Comparison of ENCODE assay signal across 10 mouse cellular contexts in the genomic region with DNA sequence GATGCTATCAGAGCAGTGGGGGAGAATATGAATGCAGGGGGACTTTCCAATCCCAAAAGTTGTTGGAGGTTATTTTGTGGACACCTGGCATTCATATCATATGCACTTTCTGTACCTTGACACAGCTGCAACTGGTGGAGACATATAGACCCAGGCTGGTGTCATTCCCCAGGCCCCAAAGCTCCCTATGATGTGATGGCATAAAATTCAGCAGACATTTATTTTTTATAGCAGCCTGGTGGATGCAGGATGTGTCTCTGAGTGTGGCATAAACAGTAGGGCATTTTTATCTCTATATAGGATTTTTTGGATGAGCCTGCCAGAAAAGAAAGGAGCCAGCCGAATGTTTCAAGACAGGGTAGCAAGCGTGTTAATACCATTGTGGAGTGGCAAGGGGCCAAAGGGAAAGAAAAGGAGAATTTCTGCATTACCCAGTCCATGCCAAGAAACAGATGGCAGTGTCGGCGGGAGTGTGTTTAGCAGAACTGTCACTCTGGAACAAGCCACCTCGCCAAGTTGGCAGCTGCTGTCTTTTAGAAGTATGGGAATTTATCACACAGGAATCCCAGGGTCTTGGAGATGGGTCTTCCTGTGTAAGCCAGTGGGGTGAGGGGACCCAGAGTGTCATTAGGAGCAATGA.
DNase-seq lines count a peak whose midpoint lies in the region; ATAC-seq and TF ChIP-seq lines count a peak whose summit lies in the region.
"Had no signal": no experiment of that assay in that cellular context is flagged by ENCODE, and none has a peak within 500 bp of the region (broad histone marks: within the 10 kb centered on the region; RNA-seq: fewer than 3 reads in every experiment).

No protein-coding gene starts in this region.

- ATAC-seq in forebrain, embryonic 14.5 days = peak; percentile 97
- ATAC-seq in forebrain, embryonic 12.5 days (ENCODE audit: low FRiP score) = no peak
- ATAC-seq in liver, embryonic 12.5 days = no peak
- ATAC-seq in liver, embryonic 11.5 days (replicated peaks; ENCODE audit: low FRiP score) = no peak

- DNase-seq in forebrain, embryonic 14.5 days (ENCODE audit: low spot score) = peak; percentile 97
- peak; percentile 94 to 95 for DNase-seq in cerebellum, adult 18-20 months
- DNase-seq in layer of hippocampus, adult 11-12 months (ENCODE audit: low spot score) = peak; percentile 91
- peak; percentile 18 for DNase-seq in lung, postnatal 14 days
- DNase-seq in gastrocnemius, adult 2 months = no peak
- DNase-seq in liver, embryonic 11.5 days (ENCODE audit: low spot score) = no peak
- DNase-seq: thymus, postnatal 4 days had no signal

- H3K27ac ChIP-seq in forebrain, embryonic 14.5 days (ENCODE audit: low read depth, low read length) = no peak overlapping the region
- H3K27ac ChIP-seq in forebrain, embryonic 12.5 days = no peak overlapping the region
- H3K27ac ChIP-seq in liver, embryonic 12.5 days = no peak overlapping the region
- H3K27ac ChIP-seq in gastrocnemius, adult 2 months = no peak overlapping the region
- no peak overlapping the region for H3K27ac ChIP-seq in liver, embryonic 11.5 days (ENCODE audit: low read depth, low read length)
- H3K27ac ChIP-seq: embryonic facial prominence, embryonic 15.5 days had no signal

- H3K4me1 ChIP-seq in forebrain, embryonic 14.5 days (ENCODE audit: control insufficient read depth, insufficient read depth, low read length) = no peaks in the 10 kb centered on the region; the same call in 1 of the 2 replicates
- no peaks in the 10 kb centered on the region for H3K4me1 ChIP-seq in forebrain, embryonic 12.5 days
- no peaks in the 10 kb centered on the region for H3K4me1 ChIP-seq in liver, embryonic 12.5 days
- H3K4me1 ChIP-seq in liver, embryonic 11.5 days (replicated peaks; ENCODE audit: control insufficient read depth, insufficient read depth, low read length) = no peaks in the 10 kb centered on the region
- H3K4me1 ChIP-seq: embryonic facial prominence, embryonic 15.5 days had no signal

- H3K27me3 ChIP-seq in forebrain, embryonic 14.5 days (replicated peaks; ENCODE audit: control insufficient read depth, insufficient read depth, low read length) = no peaks in the 10 kb centered on the region
- H3K27me3 ChIP-seq in forebrain, embryonic 12.5 days = no peaks in the 10 kb centered on the region
- H3K27me3 ChIP-seq in liver, embryonic 12.5 days (replicated peaks) = no peaks in the 10 kb centered on the region
- H3K27me3 ChIP-seq in liver, embryonic 11.5 days (replicated peaks; ENCODE audit: control insufficient read depth, insufficient read depth, low read length) = no peaks in the 10 kb centered on the region
- H3K27me3 ChIP-seq: embryonic facial prominence, embryonic 15.5 days had no signal

- H3K9ac ChIP-seq in forebrain, embryonic 14.5 days (ENCODE audit: low read length) = no peak overlapping the region
- H3K9ac ChIP-seq in forebrain, embryonic 12.5 days = no peak overlapping the region
- H3K9ac ChIP-seq in liver, embryonic 12.5 days = no peak overlapping the region
- no peak overlapping the region for H3K9ac ChIP-seq in liver, embryonic 11.5 days (ENCODE audit: low read depth, low read length)
- H3K9ac ChIP-seq: embryonic facial prominence, embryonic 15.5 days had no signal

- TF ChIP-seq CTCF in gastrocnemius, adult 2 months (IDR thresholded peaks at IDR 0.05) = no peak

- H3K36me3 ChIP-seq in forebrain, embryonic 14.5 days (ENCODE audit: control insufficient read depth, insufficient read depth, low read length) = no peaks in the 10 kb centered on the region
- H3K36me3 ChIP-seq in forebrain, embryonic 12.5 days (replicated peaks) = no peaks in the 10 kb centered on the region
- H3K36me3 ChIP-seq in liver, embryonic 12.5 days = no peaks in the 10 kb centered on the region
- no peaks in the 10 kb centered on the region for H3K36me3 ChIP-seq in liver, embryonic 11.5 days (ENCODE audit: control insufficient read depth, insufficient read depth, low read length)
- H3K36me3 ChIP-seq: embryonic facial prominence, embryonic 15.5 days had no signal

- H3K4me3 ChIP-seq in forebrain, embryonic 14.5 days (ENCODE audit: low read depth, low read length) = no peak overlapping the region
- no peak overlapping the region for H3K4me3 ChIP-seq in forebrain, embryonic 12.5 days (replicated peaks)
- H3K4me3 ChIP-seq in liver, embryonic 12.5 days = no peak overlapping the region
- H3K4me3 ChIP-seq in gastrocnemius, adult 2 months = no peak overlapping the region
- no peak overlapping the region for H3K4me3 ChIP-seq in liver, embryonic 11.5 days (ENCODE audit: low read depth, low read length)
- H3K4me3 ChIP-seq: embryonic facial prominence, embryonic 15.5 days had no signal

- intact Hi-C loops in gastrocnemius, adult 2 months (cut with DNase I) = no loop called here

- no peaks in the 10 kb centered on the region for H3K9me3 ChIP-seq in forebrain, embryonic 14.5 days (replicated peaks; ENCODE audit: control insufficient read depth, low read length)
- H3K9me3 ChIP-seq in forebrain, embryonic 12.5 days = no peaks in the 10 kb centered on the region
- peaks cover 5% of the 10 kb centered on the region; the same call in 1 of the 2 replicates for H3K9me3 ChIP-seq in liver, embryonic 12.5 days (replicated peaks)
- peaks cover 2% of the 10 kb centered on the region; the same call in 1 of the 2 replicates for H3K9me3 ChIP-seq in liver, embryonic 11.5 days (ENCODE audit: control insufficient read depth, low read length)
- H3K9me3 ChIP-seq: embryonic facial prominence, embryonic 15.5 days had no signal

- WGBS in forebrain, embryonic 14.5 days = 20% methylated on average over 5 of the region's 5 CpGs
- 67% methylated on average over 5 of the region's 5 CpGs for WGBS in forebrain, embryonic 12.5 days
- 62% methylated on average over 5 of the region's 5 CpGs for WGBS in liver, embryonic 12.5 days (ENCODE audit: insufficient replicate concordance)
- 67% methylated on average over 5 of the region's 5 CpGs for WGBS in liver, embryonic 11.5 days

- no peak overlapping the region for H3K4me2 ChIP-seq in forebrain, embryonic 14.5 days (ENCODE audit: low read length)
- H3K4me2 ChIP-seq in forebrain, embryonic 12.5 days = no peak overlapping the region
- H3K4me2 ChIP-seq in liver, embryonic 12.5 days = no peak overlapping the region
- H3K4me2 ChIP-seq in liver, embryonic 11.5 days = no peak overlapping the region
- H3K4me2 ChIP-seq: embryonic facial prominence, embryonic 15.5 days had no signal

Comparison
In these comparisons a context has a peak if more than half of its experiments do, and no peak if none do; other contexts are left out.
1. DNase-seq: peak in forebrain, embryonic 14.5 days (single experiment), cerebellum, adult 18-20 months (2 of 2), layer of hippocampus, adult 11-12 months (single experiment) and lung, postnatal 14 days (single experiment); none in gastrocnemius, adult 2 months (single experiment) and liver, embryonic 11.5 days (single experiment).